Mouse (Mus musculus): Measurements from ENCODE around the gene Anp32b.

GRCm38 (mm10) chr4:46456762-46457161 lies 6.1 kb downstream of the Anp32b start:
- TF ChIP-seq CTCF (IDR thresholded peaks at IDR 0.05; ENCODE audit: control insufficient read depth, insufficient read depth, insufficient read length) = no peak
- no peak for TF ChIP-seq CEBPB (IDR thresholded peaks at IDR 0.05; ENCODE audit: low read depth)
- TF ChIP-seq USF1 (IDR thresholded peaks at IDR 0.05; ENCODE audit: low read depth) = no peak
- no peak for TF ChIP-seq FOSL1 (IDR thresholded peaks at IDR 0.05; ENCODE audit: insufficient read depth, low read length, poor library complexity, severe bottlenecking)
- TF ChIP-seq MYOD1 (IDR thresholded peaks at IDR 0.05; ENCODE audit: control insufficient read depth, insufficient read length, low read depth) = no peak
- no peak for TF ChIP-seq MAX (IDR thresholded peaks at IDR 0.05)
